Mouse (Mus musculus) liver, embryonic 14.5 days (tissue): Measurements from ENCODE around the gene Fam221b.

ENCODE experiments used
- CTCF ChIP-seq: IDR thresholded peaks from 2 replicates; pipeline ENCODE4 v1.5.1; 2016; ENCODE audit warnings: antibody characterized with exemption, low read depth, control low read depth
- EP300 ChIP-seq: IDR thresholded peaks from 2 replicates; pipeline ENCODE4 v1.6.1; 2016; ENCODE audit warnings: antibody characterized with exemption, low read depth

DNA sequence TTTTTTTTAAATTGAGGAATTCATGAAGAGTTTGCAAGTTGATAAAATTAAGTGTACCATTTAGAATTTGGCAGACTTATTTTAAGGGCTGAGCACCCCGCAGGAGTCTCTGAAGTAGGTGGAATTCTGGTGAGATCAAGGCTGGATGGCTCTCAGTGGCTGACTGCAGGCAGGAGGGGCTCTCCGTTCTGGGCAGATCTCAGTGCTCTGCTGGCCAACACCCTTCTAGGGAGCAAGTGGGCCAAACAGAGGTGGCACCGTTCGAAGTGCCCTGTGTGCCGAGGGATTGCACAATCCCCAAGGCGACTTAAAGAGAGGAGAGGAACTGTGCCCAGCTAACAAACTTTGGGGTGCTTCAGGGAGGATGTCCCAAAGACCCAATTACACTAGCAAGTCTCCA lies 40.9 kb upstream of the Fam221b start, which contains the start of gene Olfr71:
- TF ChIP-seq CTCF: no peak
- TF ChIP-seq EP300: no peak
